Mouse (Mus musculus) kidney, adult 9 months (tissue): Measurements from ENCODE around the gene Ttll4.

Source experiments
- DNase-seq: peaks from one replicate; pipeline ENCODE4 v3.0.0; 2022

The Ttll4 gene

DNA sequence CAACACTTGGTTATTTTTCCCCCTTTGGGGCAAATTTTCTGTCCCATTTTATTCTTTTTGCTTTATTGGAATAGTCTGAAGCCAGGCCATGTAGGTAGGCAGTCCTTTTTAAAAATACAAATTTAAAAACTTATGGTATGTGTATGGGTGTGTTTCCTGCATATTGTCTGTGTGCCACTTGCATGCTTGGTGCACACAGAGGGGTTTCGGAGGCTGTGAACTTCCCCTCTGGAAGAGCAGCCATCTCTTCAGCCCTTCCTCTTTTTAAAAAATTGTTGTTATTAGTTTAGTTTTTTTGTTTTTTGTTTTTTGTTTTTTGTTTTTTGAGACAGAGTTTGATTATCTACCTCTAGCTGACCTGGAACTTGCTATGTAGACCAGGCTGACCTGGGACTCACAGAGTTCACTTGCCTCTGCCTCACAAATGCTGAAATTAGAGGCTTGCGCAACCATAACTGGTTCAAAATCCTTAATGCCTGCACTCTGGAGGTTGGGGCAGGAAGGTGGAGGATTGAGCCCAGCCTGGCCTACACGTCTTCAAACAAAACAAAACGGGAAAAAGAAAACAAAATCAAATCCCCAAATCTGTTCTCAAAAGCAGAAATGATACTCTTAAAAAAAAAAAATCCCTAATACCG, 51.0 kb downstream of the Ttll4 start:
- DNase-seq, result peak; percentile 61

DNA sequence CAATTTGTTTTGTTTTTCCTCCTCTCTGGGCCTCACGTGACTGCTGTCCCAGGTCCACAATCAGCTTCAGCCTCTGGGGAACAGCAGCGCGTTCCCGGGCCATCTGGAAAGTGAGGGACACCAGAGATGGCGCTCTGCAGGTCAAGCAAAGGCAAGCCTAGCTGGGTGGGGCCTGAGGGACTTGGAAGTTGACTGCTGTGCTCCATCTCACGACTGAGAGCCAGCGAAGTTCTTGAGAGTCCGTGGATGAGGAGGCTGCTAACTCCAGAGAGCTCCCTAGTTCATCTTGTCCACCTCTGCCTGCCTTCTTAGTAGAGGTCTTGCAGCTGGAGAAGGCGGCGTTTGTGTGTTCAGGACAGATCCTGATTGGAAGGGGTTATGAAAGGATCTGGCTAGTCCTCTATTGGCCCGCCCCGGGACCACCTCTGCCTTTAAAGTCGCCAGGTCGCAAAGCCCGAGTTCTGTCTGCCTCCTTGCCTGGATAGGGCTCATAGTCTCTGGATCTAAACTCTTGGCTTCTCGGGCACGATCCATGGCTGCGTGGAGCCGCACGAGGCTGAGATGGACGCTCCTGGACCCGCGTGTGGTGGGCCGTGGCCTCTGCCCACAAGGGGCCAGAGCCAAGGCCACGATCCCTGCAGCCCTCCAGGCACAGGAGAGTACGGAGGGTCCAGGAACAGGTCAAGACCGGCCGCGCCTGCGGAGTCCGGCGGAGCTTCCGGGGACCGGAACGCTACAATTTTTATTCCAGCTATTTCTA, 51.7 kb downstream of the Ttll4 start, which contains the start of gene Cyp27a1:
Gene Cyp27a1, plus strand, starts transcription at position 476 of the 760 bp plus-strand sequence.
- peak; percentile 85 for DNase-seq

DNA sequence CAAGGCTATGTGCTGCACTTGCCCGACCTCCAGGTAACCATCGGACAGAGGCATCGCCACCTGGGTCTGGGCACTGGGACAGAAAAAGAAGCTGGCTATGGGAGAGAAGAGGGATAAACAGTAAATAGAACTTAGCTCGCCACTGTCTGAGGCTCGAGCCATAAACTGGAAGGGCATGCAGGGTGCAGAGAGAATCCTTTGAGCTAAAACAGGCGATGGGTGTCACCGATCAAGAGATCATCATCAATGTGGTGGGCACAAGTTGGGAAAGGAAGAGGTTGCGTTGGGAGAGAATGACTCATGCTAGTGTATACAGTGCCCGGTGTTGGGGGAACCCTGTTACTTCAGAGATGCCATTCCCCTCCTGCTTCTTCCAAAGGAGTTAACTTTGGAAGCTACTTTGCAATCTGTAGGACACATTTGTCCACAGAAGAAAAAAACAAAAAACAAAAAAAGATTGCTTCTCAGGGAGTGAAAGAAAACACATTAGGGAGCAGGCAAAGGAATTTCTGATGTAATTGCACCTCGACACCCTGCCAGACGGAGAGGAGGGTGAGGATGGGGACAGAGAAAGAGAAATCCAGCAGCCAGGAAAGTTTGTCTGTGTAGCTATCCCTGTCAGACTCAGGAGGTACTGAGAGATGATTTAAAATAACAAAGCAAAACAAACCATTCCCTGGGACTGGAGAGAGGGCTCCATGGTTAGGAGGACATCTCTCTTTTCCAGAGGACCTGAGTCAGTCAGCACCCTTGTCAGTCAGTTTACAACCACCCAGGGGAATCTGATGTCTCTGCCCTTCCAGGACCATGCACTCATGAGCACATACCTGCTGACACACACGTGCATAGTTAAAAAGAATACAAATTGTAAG, 52.5 kb downstream of the Ttll4 start:
- DNase-seq, result no peak

DNA sequence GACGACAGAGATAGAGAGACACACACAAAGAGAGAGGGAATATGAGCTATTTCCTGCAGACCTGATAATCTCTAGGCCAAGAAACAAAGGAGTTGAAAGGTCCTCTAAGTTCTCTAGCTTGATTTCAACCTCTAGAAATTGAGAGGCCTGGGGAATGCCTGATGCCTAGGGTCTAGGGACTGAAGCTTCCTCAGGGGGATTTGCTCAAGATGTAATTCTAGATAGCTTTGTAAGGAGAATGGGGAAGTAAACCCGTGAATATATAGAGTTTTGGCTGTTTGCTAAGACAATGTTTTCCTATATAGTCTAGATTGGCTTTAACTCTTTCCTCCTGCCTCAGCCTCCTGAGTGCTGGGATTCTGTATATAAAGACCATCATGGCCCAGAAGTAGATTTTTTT, 53.4 kb downstream of the Ttll4 start:
- DNase-seq, result no peak

DNA sequence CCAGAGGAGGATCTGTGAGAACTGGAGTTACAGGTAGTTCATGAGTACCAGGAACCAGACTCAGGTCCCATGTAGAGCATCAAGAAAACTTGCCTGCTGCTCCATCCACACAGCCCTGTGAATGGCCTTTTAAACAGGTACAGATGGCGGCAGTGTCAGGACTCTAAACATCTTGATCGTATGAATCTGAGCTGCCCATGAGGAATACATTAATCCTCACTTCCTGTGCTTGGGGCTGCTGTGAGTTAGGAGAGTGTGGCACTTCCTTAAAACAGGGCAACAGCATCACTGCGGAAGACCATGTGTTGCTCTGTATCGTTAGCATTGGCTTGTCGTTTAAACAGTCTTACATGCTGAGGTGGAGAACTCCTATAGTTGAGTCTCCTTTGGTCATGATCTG, 53.9 kb downstream of the Ttll4 start:
- DNase-seq, result no peak

DNA sequence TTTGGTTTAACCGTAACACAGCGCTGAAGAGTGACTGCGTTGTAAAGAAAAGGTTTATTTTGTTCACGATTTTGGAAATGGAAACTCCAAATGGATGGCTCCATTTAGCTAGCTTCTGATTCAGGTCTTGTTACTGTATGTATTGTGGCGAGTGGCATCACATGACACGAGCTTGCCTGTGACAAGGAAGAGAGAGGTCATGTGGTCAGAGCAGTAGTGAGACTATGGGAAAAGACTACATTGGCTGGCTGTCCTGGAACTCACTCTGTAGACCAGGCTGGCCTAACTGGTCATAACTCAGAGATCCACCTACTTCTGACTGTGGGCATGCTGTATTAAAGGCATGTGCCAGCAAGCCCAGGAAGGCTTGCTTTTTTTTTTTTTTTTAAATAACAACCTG, 54.3 kb downstream of the Ttll4 start:
- no peak for DNase-seq

DNA sequence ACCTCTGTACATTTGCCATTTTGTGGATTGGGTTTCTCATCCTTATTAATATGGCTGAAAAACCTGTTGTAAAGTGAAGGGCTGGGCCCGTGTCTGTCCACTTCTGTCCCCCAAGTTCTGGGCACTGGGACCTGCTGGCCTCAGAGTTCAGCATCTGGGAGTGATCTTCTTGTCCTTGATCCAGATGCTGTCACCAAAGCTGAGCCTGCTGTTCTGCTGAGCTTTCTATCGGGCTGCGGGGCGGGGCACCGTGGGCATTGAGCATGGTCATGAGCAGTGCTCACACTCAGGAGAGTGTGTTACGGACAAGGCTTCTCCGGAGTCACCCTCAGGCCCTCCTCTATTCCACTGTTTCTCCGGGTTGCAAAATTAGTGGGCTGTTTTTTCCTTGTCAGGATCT, 56.6 kb downstream of the Ttll4 start:
- DNase-seq, result no peak

DNA sequence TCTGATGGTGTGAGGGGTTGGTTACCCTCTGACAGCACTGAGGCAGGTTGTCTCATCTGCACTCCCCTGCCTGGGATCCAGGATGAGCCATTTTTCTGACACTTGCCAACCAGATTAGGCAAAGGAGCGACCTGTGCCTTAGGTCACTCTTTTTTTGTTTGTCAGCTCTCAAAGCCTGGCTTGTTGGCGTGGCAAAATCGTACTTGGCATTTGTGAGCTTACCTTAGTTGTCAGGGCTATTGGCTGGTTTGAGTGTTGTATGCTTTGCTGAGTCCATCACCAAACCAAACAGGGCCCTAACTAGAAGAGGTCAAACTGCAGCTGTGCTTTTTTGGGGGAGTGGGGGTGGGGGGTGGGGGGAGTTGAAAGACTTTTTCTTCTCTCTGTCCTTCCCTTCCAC, 57.7 kb downstream of the Ttll4 start:
- DNase-seq, result no peak

DNA sequence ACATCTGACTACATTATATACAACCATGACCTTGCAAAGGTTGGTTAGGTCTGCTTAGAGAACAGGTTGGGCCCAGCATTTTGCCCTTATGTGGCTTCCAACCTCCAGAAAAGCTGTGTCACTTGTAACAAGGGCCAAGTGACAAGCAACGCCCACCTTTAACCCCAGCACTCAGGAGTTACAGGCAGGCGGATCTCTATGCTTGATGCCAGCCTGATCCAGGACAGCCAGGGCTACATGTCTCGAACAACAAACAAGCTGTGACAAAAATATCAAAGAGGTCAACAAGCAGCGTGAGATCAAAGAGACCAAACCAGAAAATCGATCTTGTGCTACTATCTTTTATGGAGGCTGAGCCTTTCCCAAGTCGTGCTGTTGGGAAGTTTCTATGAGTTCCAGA, 60.1 kb downstream of the Ttll4 start:
- no peak for DNase-seq

DNA sequence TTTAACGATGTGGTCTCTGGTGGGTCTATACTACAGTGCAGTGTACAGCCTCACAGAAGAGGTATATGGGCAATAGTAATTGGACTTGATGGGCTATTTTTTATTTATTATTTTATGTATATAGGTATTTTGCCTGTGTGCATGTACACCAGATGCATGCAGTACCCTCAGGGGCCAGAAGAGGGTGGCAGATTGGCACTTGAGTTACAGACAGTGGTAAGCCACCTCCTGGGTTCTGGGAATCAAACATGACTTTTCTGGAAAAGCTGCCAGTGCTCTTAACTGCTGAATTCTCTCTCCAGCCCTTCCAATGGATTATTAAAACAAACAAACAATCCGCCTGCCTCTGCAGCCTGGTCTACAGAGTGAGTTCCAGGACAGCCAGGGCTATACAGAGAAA, 62.2 kb downstream of the Ttll4 start:
- DNase-seq, result peak; percentile 49

DNA sequence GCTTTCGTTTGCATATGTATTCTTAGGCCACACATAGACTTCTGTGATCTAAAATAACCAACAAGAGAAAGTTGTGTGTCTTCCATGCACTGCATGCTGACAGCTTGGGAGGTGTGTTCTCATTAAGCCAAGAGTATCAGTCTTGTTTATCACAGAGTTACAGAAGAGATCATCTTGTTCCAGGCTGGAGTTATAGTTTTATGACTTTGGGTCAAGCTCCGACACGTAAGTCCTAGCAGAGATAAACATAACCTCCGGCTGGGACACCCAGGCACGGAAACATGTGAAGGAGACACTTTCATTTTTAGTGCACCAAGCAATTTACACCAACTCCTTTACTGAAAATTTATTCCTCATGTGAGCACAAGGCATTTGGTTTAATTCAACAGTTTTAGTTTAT, 64.6 kb downstream of the Ttll4 start:
- no peak for DNase-seq

DNA sequence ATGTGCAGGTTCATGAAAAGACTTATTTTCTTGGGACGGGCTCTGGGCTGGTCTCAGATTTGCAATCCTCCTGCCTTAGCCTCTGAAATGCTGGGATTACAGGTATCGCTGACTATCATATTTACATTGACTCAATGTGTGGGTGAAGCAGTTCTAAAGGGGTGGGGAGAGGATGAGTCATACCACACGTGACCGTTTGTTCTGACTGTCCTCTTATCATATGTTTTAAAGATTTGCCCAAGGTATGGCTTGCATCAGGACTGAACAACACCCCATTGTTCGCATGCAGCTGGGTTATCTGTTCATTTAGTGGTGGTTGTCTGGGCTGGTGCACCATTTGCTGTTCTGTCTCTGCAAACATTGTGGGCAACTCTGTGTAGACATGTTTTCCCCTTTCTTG, 65.1 kb downstream of the Ttll4 start:
- DNase-seq, result no peak

DNA sequence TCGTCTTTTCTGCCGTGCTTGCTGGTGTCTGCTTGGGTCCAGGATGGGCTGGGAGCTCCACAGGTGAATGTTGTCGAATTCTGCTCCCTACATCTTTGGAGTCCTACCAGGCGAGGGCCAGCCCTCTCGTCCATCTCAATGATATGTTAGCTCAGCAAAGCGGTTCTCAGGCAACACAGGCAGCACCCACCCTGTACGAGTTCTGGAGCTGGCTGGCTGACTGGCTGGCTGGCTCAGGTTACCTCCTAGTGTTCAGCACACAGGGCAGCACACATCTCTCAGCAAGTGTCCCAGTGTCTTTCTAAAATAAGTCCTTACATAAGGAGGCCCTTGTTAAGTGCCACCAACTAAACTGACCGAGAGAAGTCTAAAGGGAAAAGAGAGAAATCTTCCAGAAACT, 66.9 kb downstream of the Ttll4 start:
- no peak for DNase-seq

DNA sequence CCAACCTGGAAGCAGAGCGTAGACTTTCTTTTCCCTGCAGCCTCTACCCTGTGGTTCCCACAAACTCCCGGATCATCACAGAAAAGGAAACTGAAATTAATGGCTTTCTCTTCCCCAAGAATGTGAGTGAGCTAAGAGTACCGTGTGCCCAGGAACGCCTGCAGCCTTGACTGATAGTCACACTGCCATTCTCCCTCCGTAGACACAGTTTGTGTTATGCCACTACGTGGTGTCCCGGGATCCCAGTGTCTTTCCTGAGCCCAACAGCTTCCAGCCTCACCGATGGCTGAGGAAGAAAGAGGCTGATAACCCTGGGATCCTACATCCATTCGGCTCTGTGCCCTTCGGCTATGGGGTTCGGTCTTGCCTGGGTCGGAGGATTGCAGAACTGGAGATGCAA, 75.4 kb downstream of the Ttll4 start:
- no peak for DNase-seq

DNA sequence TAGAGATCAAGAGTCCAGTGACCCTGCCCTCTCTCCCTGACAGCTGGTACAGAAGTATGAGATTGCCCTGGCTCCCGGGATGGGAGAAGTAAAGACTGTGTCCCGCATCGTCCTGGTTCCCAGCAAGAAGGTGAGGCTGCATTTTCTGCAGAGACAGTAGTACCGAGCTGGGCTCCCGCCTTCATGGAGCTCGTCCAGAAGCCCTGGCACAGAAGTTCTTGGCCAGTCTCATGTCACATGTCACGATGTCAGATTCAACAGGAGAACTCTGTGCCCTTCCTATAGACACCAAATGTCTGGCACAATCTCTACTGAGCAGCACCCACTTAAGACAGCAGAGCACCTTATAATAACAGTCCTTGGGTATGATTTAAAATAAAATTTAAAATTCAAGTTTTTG, 76.0 kb downstream of the Ttll4 start:
- no peak for DNase-seq

DNA sequence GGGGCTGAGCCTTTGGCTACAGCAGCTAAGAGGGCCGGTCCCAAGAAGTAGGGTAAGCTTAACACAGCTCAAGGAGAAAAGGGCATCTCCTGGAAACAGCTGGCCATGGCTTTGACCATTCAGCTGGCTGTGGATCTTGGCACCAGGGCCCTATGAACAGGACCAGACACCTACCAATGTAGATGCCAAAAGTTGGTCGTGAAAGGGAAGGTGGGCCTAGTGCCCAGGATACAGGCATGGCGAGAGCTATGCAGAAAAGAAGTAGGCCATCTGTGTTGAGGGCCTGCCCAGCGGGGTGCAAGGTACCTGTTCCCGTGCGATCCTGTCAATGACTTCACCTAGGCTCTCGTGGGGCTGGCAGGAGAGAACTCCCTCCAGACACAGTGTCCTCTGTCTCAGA, 79.3 kb downstream of the Ttll4 start:
- DNase-seq, result no peak

DNA sequence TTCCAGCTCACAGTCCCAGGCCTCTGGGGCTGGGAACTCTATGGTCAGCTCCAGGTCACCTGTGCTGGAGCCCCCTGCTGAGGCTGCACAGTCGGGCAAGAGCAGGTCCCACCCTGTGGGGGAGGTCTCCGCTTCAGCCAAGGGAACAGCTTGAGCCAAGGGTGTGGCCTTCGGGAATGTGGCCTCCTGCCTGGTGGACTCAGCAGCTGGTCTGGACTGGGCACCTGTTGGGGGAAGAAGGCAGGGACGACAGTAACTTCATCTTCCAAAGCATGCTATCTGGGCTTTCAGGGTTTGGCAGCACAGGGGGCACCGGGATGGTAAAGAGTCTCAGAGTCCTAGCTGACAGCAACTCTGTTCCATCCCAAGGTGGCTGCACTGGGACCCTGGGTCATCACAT, 85.8 kb downstream of the Ttll4 start:
- DNase-seq, result no peak

DNA sequence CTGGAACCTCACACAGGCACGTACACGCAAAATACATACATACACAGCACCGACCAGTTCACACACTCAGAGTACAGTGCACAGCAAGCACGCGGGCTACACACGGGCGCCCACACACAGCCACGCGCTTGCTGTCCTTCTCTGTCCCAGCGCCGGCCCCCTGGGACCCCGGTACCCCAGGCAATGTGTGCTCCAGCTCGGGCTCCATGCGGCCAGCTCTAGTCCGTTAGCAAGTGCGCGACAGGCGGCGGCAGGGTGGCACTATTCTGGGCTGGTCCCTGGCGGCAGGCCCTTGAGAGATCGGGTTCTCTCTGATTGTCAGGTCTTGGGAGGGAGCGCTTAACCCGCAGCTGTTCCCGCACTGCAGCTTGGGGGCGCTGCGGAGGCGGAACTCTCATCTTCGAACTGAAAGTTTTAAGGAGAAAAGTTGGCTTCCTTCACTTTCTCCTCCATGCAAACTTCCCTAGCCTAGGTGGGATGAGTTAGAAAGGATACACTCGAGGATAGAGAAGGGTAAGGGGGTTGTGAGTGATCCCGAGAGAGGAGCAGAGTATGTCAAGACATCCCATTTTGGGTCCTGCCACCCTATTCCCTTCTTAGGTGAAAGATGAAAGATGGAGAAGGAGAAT, 87.2 kb downstream of the Ttll4 start, which contains the start of gene Prkag3:
Gene Prkag3, minus strand, starts transcription at position 579 of the 629 bp plus-strand sequence.
- DNase-seq, result peak; percentile 76

DNA sequence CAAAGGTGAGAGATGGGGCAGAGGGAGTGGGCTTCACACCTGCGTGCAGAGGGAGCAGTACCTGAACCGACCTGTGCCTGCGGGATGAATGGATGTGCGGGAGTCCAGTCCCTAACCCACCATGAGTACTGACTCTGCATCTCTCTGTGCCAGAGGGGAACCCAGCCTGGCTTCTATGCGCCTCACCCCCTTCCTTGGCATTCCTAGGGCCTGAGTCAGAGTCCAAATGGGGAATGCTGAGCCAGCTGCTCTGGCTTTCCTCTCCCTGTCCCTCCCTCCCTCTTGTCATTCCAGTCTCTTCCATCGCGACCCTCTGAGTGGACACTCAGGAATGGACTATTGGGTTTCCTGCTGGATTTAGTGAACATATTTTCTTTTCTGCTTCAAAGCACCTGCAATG, 87.8 kb downstream of the Ttll4 start:
- DNase-seq, result peak; percentile 86

DNA sequence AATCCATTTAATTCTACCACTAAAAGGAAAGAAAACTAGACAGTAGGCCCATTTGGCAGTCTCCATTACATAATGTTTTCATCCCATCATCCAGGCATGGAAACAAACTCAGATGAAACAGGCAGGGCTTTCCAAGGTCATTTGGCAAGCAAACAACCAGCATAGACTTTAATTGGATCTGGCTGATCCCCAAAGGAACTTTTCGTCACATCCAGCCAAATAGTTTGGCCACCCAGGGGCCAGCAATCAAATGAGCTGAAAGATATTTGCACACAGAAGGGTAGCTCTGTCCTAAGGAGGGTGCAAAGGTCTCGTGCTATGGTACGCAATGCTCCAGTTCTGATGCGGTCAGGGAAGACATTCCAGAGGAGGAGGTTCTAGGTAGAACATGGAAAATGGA, 89.1 kb downstream of the Ttll4 start:
- DNase-seq, result peak; percentile 96

DNA sequence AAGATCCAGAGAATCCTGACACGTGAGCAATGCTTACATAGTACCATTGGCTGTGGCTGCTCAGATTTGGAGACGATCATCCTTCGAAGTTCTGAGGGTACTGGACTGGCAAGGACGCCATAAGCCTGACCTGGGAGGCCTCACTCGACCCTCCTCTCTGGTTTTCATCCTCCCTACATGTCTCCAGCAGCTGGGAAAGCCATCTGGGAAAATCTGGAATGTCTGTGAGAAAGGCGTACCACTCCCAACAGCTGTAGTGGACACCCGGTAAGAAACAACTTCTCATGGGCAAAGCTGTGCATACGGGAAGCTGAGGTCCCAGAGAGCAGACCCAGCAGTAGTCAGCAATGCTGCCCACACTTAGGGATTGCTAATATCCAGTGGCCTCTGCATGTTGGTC, 90.6 kb downstream of the Ttll4 start:
- no peak for DNase-seq

DNA sequence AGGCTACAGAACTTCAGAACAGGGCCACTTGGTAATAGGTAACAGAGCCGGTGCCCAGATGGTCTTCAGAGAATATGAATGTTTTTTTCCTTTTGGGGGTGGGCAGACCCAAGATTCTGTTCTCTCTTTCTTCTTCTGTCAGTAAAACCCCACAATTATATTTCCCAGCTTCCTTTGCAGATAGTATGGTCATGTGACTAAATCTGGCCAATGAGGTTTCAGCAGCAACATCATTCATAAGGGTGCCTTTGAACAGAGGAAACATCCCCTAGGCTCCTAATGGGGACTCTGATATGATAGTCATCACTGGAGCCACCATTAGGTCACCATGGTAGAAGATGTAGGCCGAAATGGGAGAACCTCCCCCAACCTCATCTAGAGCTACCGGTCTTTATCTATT, 91.3 kb downstream of the Ttll4 start:
- DNase-seq, result no peak
